Comparison of ENCODE assay signal across 20 mouse cellular contexts in the genomic region with DNA sequence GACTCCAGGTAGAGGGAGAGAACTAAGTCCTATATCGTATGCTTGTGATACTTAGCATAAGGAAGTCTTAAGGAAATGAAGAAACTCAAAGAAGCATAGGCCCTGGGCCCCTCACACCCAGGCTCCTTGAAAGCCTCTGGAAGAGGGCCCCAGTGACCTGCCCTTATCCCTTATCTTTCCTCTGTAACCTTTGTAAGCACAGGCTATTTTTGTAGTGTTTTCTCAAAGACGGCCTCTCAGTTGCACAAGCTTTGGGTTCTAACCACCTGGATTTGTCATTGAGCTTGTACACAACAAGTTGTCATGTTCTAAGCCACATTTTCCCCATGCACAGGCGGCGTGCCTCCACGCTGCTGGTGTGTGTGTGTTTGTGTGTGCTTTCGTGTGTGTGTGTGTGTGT. TPM values are rescaled to one million over a fixed set of nuclear protein-coding genes. Genes with fewer than 3 reads are reported as not detected.
DNase-seq lines count a peak whose midpoint lies in the region; ATAC-seq and TF ChIP-seq lines count a peak whose summit lies in the region.
"Had no signal": no experiment of that assay in that cellular context is flagged by ENCODE, and none has a peak within 500 bp of the region (broad histone marks: within the 10 kb centered on the region; RNA-seq: fewer than 3 reads in every experiment).

No protein-coding gene starts in this region.

- H3K4me3 ChIP-seq in erythroblast, embryonic 14.5 days (replicated peaks): peak overlapping the region; percentile 37
- peak overlapping the region; percentile 42 for H3K4me3 ChIP-seq in intestine, embryonic 16.5 days (ENCODE audit: low read length)
- H3K4me3 ChIP-seq in liver, embryonic 13.5 days (replicated peaks): peak overlapping the region; percentile 25
- peak overlapping the region; percentile 1 for H3K4me3 ChIP-seq in liver, postnatal 0 days (ENCODE audit: low read depth, low read length)
- no peak overlapping the region for H3K4me3 ChIP-seq in lung, adult 2 months (replicated peaks; ENCODE audit: extremely low read depth, low read depth, low read length)
- no peak overlapping the region for H3K4me3 ChIP-seq in kidney, embryonic 14.5 days (ENCODE audit: low read length)
- H3K4me3 ChIP-seq: embryonic facial prominence, embryonic 10.5 days; forebrain, embryonic 15.5 days; heart, embryonic 15.5 days had no signal

- peaks cover 6% of the 10 kb centered on the region for H3K4me1 ChIP-seq in erythroblast, embryonic 14.5 days (ENCODE audit: control insufficient read depth)
- H3K4me1 ChIP-seq in intestine, embryonic 16.5 days (ENCODE audit: control insufficient read depth, insufficient read depth, low read length): no peaks in the 10 kb centered on the region
- H3K4me1 ChIP-seq in liver, embryonic 13.5 days (replicated peaks): peaks cover 16% of the 10 kb centered on the region; the same call in 1 of the 2 replicates
- H3K4me1 ChIP-seq in liver, postnatal 0 days (ENCODE audit: insufficient read depth): peaks cover 13% of the 10 kb centered on the region; the same call in 1 of the 2 replicates
- no peaks in the 10 kb centered on the region for H3K4me1 ChIP-seq in lung, adult 2 months (ENCODE audit: control insufficient read depth, insufficient read depth, low read length)
- peaks cover 7% of the 10 kb centered on the region; the same call in 1 of the 2 replicates for H3K4me1 ChIP-seq in kidney, embryonic 14.5 days (ENCODE audit: control insufficient read depth, insufficient read depth, low read length)

- H3K4me2 ChIP-seq in intestine, embryonic 16.5 days (ENCODE audit: low read depth, low read length): peak overlapping the region; percentile 35
- H3K4me2 ChIP-seq in liver, embryonic 13.5 days: peak overlapping the region; percentile 43
- peak overlapping the region; percentile 57 for H3K4me2 ChIP-seq in liver, postnatal 0 days (ENCODE audit: low read depth, low read length)
- no peak overlapping the region for H3K4me2 ChIP-seq in kidney, embryonic 14.5 days (replicated peaks; ENCODE audit: low read depth, low read length)
- H3K4me2 ChIP-seq: forebrain, embryonic 15.5 days; heart, embryonic 11.5 days; heart, embryonic 15.5 days had no signal

- TF ChIP-seq CTCF in liver, postnatal 0 days (IDR thresholded peaks at IDR 0.05; ENCODE audit: low read depth): no peak
- TF ChIP-seq CTCF in lung, adult 2 months (IDR thresholded peaks at IDR 0.05; ENCODE audit: insufficient read depth, low read length): no peak

- no peak for TF ChIP-seq POLR2A in lung, adult 2 months (IDR thresholded peaks at IDR 0.05; ENCODE audit: borderline replicate concordance, extremely low read depth, low read depth, low read length)

- no peaks in the 10 kb centered on the region for H3K27me3 ChIP-seq in erythroblast, embryonic 14.5 days (ENCODE audit: control insufficient read depth)
- H3K27me3 ChIP-seq in intestine, embryonic 16.5 days (replicated peaks; ENCODE audit: control insufficient read depth, insufficient read depth, low read length): no peaks in the 10 kb centered on the region
- no peaks in the 10 kb centered on the region for H3K27me3 ChIP-seq in liver, embryonic 13.5 days
- H3K27me3 ChIP-seq in liver, postnatal 0 days (ENCODE audit: insufficient read depth, low read length): no peaks in the 10 kb centered on the region
- no peaks in the 10 kb centered on the region for H3K27me3 ChIP-seq in kidney, embryonic 14.5 days (ENCODE audit: control insufficient read depth, insufficient read depth, low read length)
- H3K27me3 ChIP-seq: forebrain, embryonic 15.5 days; heart, embryonic 15.5 days had no signal

- peak overlapping the region; percentile 27 for H3K9ac ChIP-seq in intestine, embryonic 16.5 days (ENCODE audit: low read depth, low read length)
- H3K9ac ChIP-seq in liver, embryonic 13.5 days: no peak overlapping the region
- peak overlapping the region; percentile 34 for H3K9ac ChIP-seq in liver, postnatal 0 days (replicated peaks)
- no peak overlapping the region for H3K9ac ChIP-seq in kidney, embryonic 14.5 days (ENCODE audit: low read depth, low read length)
- H3K9ac ChIP-seq: forebrain, embryonic 15.5 days; heart, embryonic 15.5 days had no signal

- WGBS in intestine, embryonic 16.5 days: 78% methylated on average over 6 of the region's 6 CpGs
- WGBS in liver, embryonic 13.5 days (ENCODE audit: insufficient replicate concordance): 59% methylated on average over 6 of the region's 6 CpGs
- WGBS in liver, postnatal 0 days (ENCODE audit: insufficient replicate concordance): 53% methylated on average over 6 of the region's 6 CpGs
- WGBS in lung, adult 2 months: 80% methylated on average over 6 of the region's 6 CpGs
- WGBS in kidney, embryonic 14.5 days: 95% methylated on average over 6 of the region's 6 CpGs

- H3K36me3 ChIP-seq in erythroblast, embryonic 14.5 days (ENCODE audit: control insufficient read depth): no peaks in the 10 kb centered on the region
- H3K36me3 ChIP-seq in intestine, embryonic 16.5 days (ENCODE audit: control insufficient read depth, insufficient read depth, low read length): no peaks in the 10 kb centered on the region
- no peaks in the 10 kb centered on the region for H3K36me3 ChIP-seq in liver, embryonic 13.5 days
- H3K36me3 ChIP-seq in liver, postnatal 0 days (replicated peaks; ENCODE audit: insufficient read depth, low read length): 0 out of 2 replicates have a peak, but pooled peaks cover 4% of the 10 kb centered on the region
- no peaks in the 10 kb centered on the region for H3K36me3 ChIP-seq in kidney, embryonic 14.5 days (ENCODE audit: control insufficient read depth, insufficient read depth, low read length)
- H3K36me3 ChIP-seq: embryonic facial prominence, embryonic 10.5 days; forebrain, embryonic 15.5 days; G1E; heart, embryonic 15.5 days had no signal

- DNase-seq in liver, embryonic 13.5 days: no peak
- DNase-seq in liver, postnatal 0 days: no peak
- no peak for DNase-seq in gastrocnemius, postnatal 10 days
- DNase-seq in lung, adult 2 months: no peak
- DNase-seq: adrenal gland, adult 8-10 months; adrenal gland, postnatal 36 days; B cell, adult 2 months; cerebellum, adult 2 months; cerebellum, postnatal 10 days; heart, adult 18-20 months had no signal

- no peak for TF ChIP-seq EP300 in liver, postnatal 0 days (IDR thresholded peaks at IDR 0.05; ENCODE audit: low read depth)

- no peaks in the 10 kb centered on the region for H3K9me3 ChIP-seq in erythroblast, embryonic 14.5 days (ENCODE audit: control insufficient read depth, low read length)
- no peaks in the 10 kb centered on the region for H3K9me3 ChIP-seq in intestine, embryonic 16.5 days (ENCODE audit: control insufficient read depth, low read length)
- no peaks in the 10 kb centered on the region for H3K9me3 ChIP-seq in liver, embryonic 13.5 days (replicated peaks)
- H3K9me3 ChIP-seq in liver, postnatal 0 days (ENCODE audit: low read length): no peaks in the 10 kb centered on the region
- H3K9me3 ChIP-seq in kidney, embryonic 14.5 days (ENCODE audit: control insufficient read depth, low read length): no peaks in the 10 kb centered on the region
- H3K9me3 ChIP-seq: embryonic facial prominence, embryonic 10.5 days; forebrain, embryonic 15.5 days; G1E; heart, embryonic 15.5 days had no signal

- H3K27ac ChIP-seq in intestine, embryonic 16.5 days (ENCODE audit: low read length): peak overlapping the region; percentile 83
- H3K27ac ChIP-seq in liver, embryonic 13.5 days: no peak overlapping the region
- peak overlapping the region; percentile 57 for H3K27ac ChIP-seq in liver, postnatal 0 days (ENCODE audit: low read depth)
- H3K27ac ChIP-seq in kidney, embryonic 14.5 days (ENCODE audit: low read depth, low read length): no peak overlapping the region
- H3K27ac ChIP-seq: embryonic facial prominence, embryonic 10.5 days; forebrain, embryonic 15.5 days; heart, embryonic 15.5 days had no signal

- no peak for ATAC-seq in erythroblast, adult 5-6 weeks (replicated peaks; ENCODE audit: low FRiP score, poor library complexity, severe bottlenecking)
- ATAC-seq in intestine, embryonic 16.5 days: peak; percentile 66
- ATAC-seq in liver, embryonic 13.5 days (ENCODE audit: low read depth): no peak
- peak; percentile 22 for ATAC-seq in liver, postnatal 0 days
- no peak for ATAC-seq in kidney, embryonic 14.5 days (ENCODE audit: low FRiP score, low TSS enrichment)
- ATAC-seq: CD4-positive, CD25-positive, alpha-beta regulatory T cell, adult 4 months; forebrain, embryonic 15.5 days had no signal

RNA-seq across cellular contexts. Expression of a gene that starts 14.1 kb away (rescaled TPM):
- polyA plus RNA-seq in erythroblast, embryonic 14.5 days (2012): 0.45 and 0.54 TPM in 2 replicates
- 0.77 and 3.3 TPM in 2 replicates for total RNA-seq in erythroblast, adult 5-6 weeks (2015; ENCODE audit: low replicate concordance)
- total RNA-seq in erythroblast, adult 5-6 weeks (2017; ENCODE audit: low replicate concordance): 3.8 and 12.3 TPM in 2 replicates
- 9.2 and 9.4 TPM in 2 replicates for polyA plus RNA-seq in intestine, embryonic 16.5 days (2015; fragmentation: Nextera tagmentation; extraction: Ambion mirVana)
- polyA plus RNA-seq in liver, embryonic 13.5 days (2015; fragmentation: Nextera tagmentation; extraction: Ambion mirVana): 7.3 and 8.6 TPM in 2 replicates
- polyA plus RNA-seq in liver, postnatal 0 days (2015; fragmentation: Nextera tagmentation; extraction: Ambion mirVana): 3.0 and 4.1 TPM in 2 replicates
- 1 to 10 TPM; 4.2 to 4.5 TPM for total RNA-seq in gastrocnemius, postnatal 10 days (2021)
- 0.74 and 1.6 TPM in 2 replicates for polyA plus RNA-seq in lung, adult 2 months (2012; rRNA removed)
- polyA plus RNA-seq in kidney, embryonic 14.5 days (2014; fragmentation: Nextera tagmentation; extraction: Ambion mirVana): 15.7 and 15.8 TPM in 2 replicates

RNA-seq across cellular contexts. Expression of a gene that starts 15.7 kb away (rescaled TPM):
- polyA plus RNA-seq in erythroblast, embryonic 14.5 days (2012): 0.02 and 0.04 TPM in 2 replicates
- 0.77 and 1.3 TPM in 2 replicates for total RNA-seq in erythroblast, adult 5-6 weeks (2015; ENCODE audit: low replicate concordance)
- total RNA-seq in erythroblast, adult 5-6 weeks (2017; ENCODE audit: low replicate concordance): 0.51 and 1.4 TPM in 2 replicates
- polyA plus RNA-seq in intestine, embryonic 16.5 days (2015; fragmentation: Nextera tagmentation; extraction: Ambion mirVana): 405 and 573 TPM in 2 replicates
- 27.4 and 36.9 TPM in 2 replicates for polyA plus RNA-seq in liver, embryonic 13.5 days (2015; fragmentation: Nextera tagmentation; extraction: Ambion mirVana)
- 83.2 and 86.4 TPM in 2 replicates for polyA plus RNA-seq in liver, postnatal 0 days (2015; fragmentation: Nextera tagmentation; extraction: Ambion mirVana)
- total RNA-seq in gastrocnemius, postnatal 10 days (2021): 1 to 10 TPM; 3.6 to 3.7 TPM
- polyA plus RNA-seq in lung, adult 2 months (2012; rRNA removed): 0.70 and 0.91 TPM in 2 replicates
- 7.5 and 7.6 TPM in 2 replicates for polyA plus RNA-seq in kidney, embryonic 14.5 days (2014; fragmentation: Nextera tagmentation; extraction: Ambion mirVana)

Comparison
In these comparisons a context has a peak if more than half of its experiments do, and no peak if none do; other contexts are left out.
1. ATAC-seq: peak in intestine, embryonic 16.5 days (single experiment) and liver, postnatal 0 days (single experiment); none in erythroblast, adult 5-6 weeks (single experiment), liver, embryonic 13.5 days (single experiment) and kidney, embryonic 14.5 days (single experiment).
2. H3K27ac ChIP-seq: peak in intestine, embryonic 16.5 days (single experiment) and liver, postnatal 0 days (single experiment); none in liver, embryonic 13.5 days (single experiment) and kidney, embryonic 14.5 days (single experiment).
3. H3K9ac ChIP-seq: peak in intestine, embryonic 16.5 days (single experiment) and liver, postnatal 0 days (single experiment); none in liver, embryonic 13.5 days (single experiment) and kidney, embryonic 14.5 days (single experiment).
4. H3K4me3 ChIP-seq: peak in erythroblast, embryonic 14.5 days (single experiment), intestine, embryonic 16.5 days (single experiment), liver, embryonic 13.5 days (single experiment) and liver, postnatal 0 days (single experiment); none in lung, adult 2 months (single experiment) and kidney, embryonic 14.5 days (single experiment).